Mouse (Mus musculus) left cerebral cortex, adult 18-20 months (tissue): ENCODE results near the gene Metap1. TPM values are rescaled to one million over a fixed set of nuclear protein-coding genes. Genes with fewer than 3 reads are reported as not detected.

Source experiments
- microRNA-seq, 2 experiments: library from miRNA; unstranded; fragments of <30 nt; microRNA quantifications; one replicate each; pipeline ENCODE4 v1.2.0; 2021
- total RNA-seq, 2 experiments: library from RNA; stranded (reverse); gene quantifications; 2 replicates each; pipeline ENCODE4 v1.2.3; 2021

Metap1 gene
- total RNA-seq, 2 experiments from 2014 or later = 43.7 to 46.0 TPM

Small RNA genes within 50 kb of the gene (microRNA-seq; reads per million reads assigned to microRNA genes)
- gene Mir1956 = 0 to 0.42 reads per million in 2 experiments

Other genes with a start within 250 kb of the Metap1 start
- under 1 TPM; 0.60 to 0.96 TPM for gene Adh1, start 228.5 kb downstream of the Metap1 start, total RNA-seq
- gene Adh6a, start 176.2 kb downstream of the Metap1 start, total RNA-seq = not detected
- not detected for gene Adh6b, start 147.7 kb downstream of the Metap1 start, total RNA-seq
- not detected for gene Adh4, start 74.0 kb downstream of the Metap1 start, total RNA-seq
- gene Adh5, start 46.4 kb downstream of the Metap1 start, total RNA-seq = 10 to 100 TPM; 62.1 to 62.6 TPM
- 100 to 1,000 TPM; 189 to 215 TPM for gene Eif4e, start 36.7 kb upstream of the Metap1 start, total RNA-seq